Mouse (Mus musculus): Measurements from ENCODE around the gene Nol9.

GRCm38 (mm10) chr4:151997701-151998100, 41.4 kb upstream of the Nol9 start:
- TF ChIP-seq CTCF (IDR thresholded peaks at IDR 0.05; ENCODE audit: borderline replicate concordance, insufficient read depth, low read length) = no peak
- TF ChIP-seq POLR2A (IDR thresholded peaks at IDR 0.05; ENCODE audit: low read depth, low read length) = no peak

Data from embryonic fibroblast, embryonic 13.5 days (primary cell).